Mouse (Mus musculus): ENCODE measurements around the gene Fam172a. TPM values are rescaled to one million over a fixed set of nuclear protein-coding genes. Genes with fewer than 3 reads are reported as not detected.

Fam172a gene
- polyA plus RNA-seq, 1 experiment from 2014 or later: 20.3 TPM

DNA sequence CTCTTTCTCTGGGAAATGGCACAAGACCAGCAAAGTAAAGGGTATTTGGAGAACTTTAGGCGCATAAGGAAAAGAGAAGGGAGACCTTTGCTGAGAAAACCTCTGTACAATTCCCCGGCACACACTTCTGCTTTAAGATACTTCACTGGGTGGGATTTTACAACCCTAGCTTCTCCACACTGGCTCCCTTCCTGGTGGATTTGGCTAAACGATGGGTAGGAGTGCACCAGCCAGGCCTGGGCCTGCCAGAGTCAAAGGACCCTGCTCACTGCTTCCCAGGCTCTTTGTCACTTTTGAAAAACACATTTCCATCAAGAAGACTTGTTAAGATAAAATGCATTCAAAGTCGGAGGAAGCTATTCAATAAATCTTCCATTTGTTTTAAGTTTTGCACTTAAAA, 491.4 kb downstream of the Fam172a start:
- Histone ChIP-seq H3K4me1 (ENCODE audit: control insufficient read depth, insufficient read depth, low read length) (peaks cover 8% of the 10 kb centered on the region; the same call in 1 of the 2 replicates), H3K27me3 (replicated peaks; ENCODE audit: control insufficient read depth, insufficient read depth, low read length) (peaks cover 45% of the 10 kb centered on the region), H3K9ac (ENCODE audit: low read depth, low read length) (no peak overlapping the region), H3K4me3 (ENCODE audit: low read length) (no peak overlapping the region), H3K27ac (ENCODE audit: low read length) (no peak overlapping the region), H3K9me3 (ENCODE audit: control insufficient read depth, low read length) (no peaks in the 10 kb centered on the region), H3K36me3 (ENCODE audit: control insufficient read depth, insufficient read depth, low read length) (no peaks in the 10 kb centered on the region), H3K4me2 (ENCODE audit: low read depth, low read length) (no peak overlapping the region)
- 45% methylated on average over 4 of the region's 4 CpGs for WGBS
- no peak for ATAC-seq

DNA sequence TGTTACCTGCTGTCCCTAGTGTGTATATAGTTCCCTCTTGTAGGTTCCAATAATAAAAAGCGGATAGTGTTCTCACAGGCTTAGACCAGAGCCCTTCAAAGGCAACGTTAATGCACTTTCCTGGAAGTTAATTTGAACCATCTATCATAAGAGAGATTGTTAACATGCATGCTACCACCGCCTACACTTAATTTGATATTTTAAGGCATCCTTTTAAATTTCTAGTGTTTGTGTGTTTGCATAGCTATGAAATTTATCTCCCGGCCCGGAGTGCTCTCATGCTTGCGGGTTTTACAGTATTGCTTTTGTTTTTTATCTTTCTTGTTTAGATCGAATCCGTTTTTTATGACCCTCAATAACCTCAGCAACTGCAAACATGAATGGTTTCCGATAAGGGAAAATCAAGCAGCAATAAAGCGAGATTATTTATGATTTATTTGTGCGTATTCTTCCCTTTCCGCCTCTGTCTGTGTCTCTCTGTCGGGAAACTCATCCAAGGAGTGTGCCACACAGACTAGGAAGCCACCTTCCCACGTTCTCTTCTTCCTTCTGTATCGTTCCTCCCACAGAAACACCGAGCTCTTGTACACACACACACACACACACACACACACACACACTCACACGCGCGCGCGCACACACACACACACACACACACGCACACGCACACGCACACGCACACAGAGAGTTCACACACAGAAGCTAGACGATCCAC, 492.5 kb downstream of the Fam172a start:
- peak overlapping the region; percentile 33 for H3K4me3 ChIP-seq (ENCODE audit: low read length)
- ATAC-seq: no peak
- H3K9ac ChIP-seq (ENCODE audit: low read depth, low read length): no peak overlapping the region
- H3K4me1 ChIP-seq (ENCODE audit: control insufficient read depth, insufficient read depth, low read length): peaks cover 10% of the 10 kb centered on the region; the same call in 1 of the 2 replicates
- H3K9me3 ChIP-seq (ENCODE audit: control insufficient read depth, low read length): no peaks in the 10 kb centered on the region
- peaks cover 40% of the 10 kb centered on the region for H3K27me3 ChIP-seq (replicated peaks; ENCODE audit: control insufficient read depth, insufficient read depth, low read length)
- peak overlapping the region; percentile 53 for H3K4me2 ChIP-seq (ENCODE audit: low read depth, low read length)
- H3K27ac ChIP-seq (ENCODE audit: low read length): no peak overlapping the region
- H3K36me3 ChIP-seq (ENCODE audit: control insufficient read depth, insufficient read depth, low read length): no peaks in the 10 kb centered on the region
- 24% methylated on average over 26 of the region's 26 CpGs for WGBS

DNA sequence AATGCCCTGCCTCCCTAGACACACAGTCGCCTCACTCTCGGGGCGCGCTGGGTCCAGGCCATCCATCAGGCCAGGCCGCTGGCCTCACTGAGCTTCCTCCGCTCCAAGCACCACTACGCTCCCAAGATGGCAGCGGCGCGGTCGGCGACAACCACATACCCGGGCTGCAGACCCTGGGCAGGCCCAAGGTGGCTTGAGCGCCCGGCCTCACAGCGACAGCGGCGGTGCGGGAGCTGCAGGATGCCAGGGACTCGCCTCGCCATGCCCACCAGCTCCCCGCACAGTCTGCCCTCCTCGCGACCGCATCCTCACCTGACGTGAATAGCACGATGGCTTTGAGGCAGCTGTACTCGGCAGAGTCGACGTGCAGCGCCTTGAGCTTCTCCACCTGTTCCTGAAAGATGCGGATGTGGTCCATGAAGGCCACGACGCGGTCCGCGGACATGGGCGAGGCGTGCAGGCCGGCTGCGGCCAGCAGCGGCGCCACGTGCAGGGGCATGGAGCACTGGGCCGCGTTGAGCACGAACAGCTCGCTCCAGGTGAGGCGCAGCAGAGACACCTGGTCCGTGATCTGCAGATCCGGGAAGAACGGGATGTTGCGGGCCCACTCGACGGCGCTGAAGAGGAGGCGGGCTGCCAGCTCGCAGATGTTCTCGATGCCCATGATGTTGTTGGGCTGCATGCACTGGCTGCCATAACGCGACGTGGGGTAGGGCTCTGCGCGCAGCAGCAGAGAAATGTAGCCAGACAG, 493.2 kb downstream of the Fam172a start:
- Histone ChIP-seq H3K27me3 (replicated peaks; ENCODE audit: control insufficient read depth, insufficient read depth, low read length) (peaks cover 37% of the 10 kb centered on the region), H3K27ac (ENCODE audit: low read length) (no peak overlapping the region)

DNA sequence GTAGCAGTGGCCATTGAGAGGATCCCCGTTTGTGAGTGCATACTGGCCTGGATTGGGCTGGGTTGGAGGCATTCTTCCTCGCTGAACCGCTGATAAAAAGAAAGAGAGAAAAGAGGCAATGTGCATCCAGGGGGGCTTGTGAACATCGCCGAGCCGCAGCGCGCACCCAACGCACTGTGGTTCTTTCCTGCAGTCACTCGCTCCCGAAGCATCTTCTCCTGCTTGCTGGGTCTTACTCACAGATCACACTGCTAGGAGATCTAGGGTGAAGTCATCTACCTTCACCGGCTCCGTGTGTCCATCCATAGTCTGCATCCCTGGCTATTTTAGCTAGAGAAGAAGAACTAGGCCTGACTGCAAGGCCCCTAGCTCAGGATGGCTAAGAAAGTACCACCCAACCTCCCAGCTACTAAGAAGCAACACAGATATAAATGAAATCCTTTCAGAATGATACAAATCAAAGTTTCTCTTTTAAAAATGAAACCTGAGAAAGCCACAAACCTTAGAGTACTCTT, 493.8 kb downstream of the Fam172a start:
- H3K4me2 ChIP-seq (ENCODE audit: low read depth, low read length): peak overlapping the region; percentile 53; the same call in 1 of the 2 replicates
- H3K9me3 ChIP-seq (ENCODE audit: control insufficient read depth, low read length): no peaks in the 10 kb centered on the region
- peak overlapping the region; percentile 33; the same call in 1 of the 2 replicates for H3K4me3 ChIP-seq (ENCODE audit: low read length)
- H3K27ac ChIP-seq (ENCODE audit: low read length): no peak overlapping the region
- ATAC-seq: no peak
- H3K9ac ChIP-seq (ENCODE audit: low read depth, low read length): no peak overlapping the region
- 34% methylated on average over 13 of the region's 13 CpGs for WGBS
- peaks cover 41% of the 10 kb centered on the region for H3K27me3 ChIP-seq (replicated peaks; ENCODE audit: control insufficient read depth, insufficient read depth, low read length)
- no peaks in the 10 kb centered on the region for H3K36me3 ChIP-seq (ENCODE audit: control insufficient read depth, insufficient read depth, low read length)
- peaks cover 10% of the 10 kb centered on the region; the same call in 1 of the 2 replicates for H3K4me1 ChIP-seq (ENCODE audit: control insufficient read depth, insufficient read depth, low read length)

More for the DNA sequence above, 493.2 kb downstream of the Fam172a start:
- WGBS: 13% methylated on average over 64 of the region's 64 CpGs
- no peaks in the 10 kb centered on the region for H3K36me3 ChIP-seq (ENCODE audit: control insufficient read depth, insufficient read depth, low read length)
- peak overlapping the region; percentile 53 for H3K4me2 ChIP-seq (ENCODE audit: low read depth, low read length)
- H3K4me3 ChIP-seq (ENCODE audit: low read length): peak overlapping the region; percentile 33
- ATAC-seq: no peak; the same call in 1 of the 2 replicates
- peaks cover 10% of the 10 kb centered on the region; the same call in 1 of the 2 replicates for H3K4me1 ChIP-seq (ENCODE audit: control insufficient read depth, insufficient read depth, low read length)
- H3K9ac ChIP-seq (ENCODE audit: low read depth, low read length): no peak overlapping the region
- no peaks in the 10 kb centered on the region for H3K9me3 ChIP-seq (ENCODE audit: control insufficient read depth, low read length)

DNA sequence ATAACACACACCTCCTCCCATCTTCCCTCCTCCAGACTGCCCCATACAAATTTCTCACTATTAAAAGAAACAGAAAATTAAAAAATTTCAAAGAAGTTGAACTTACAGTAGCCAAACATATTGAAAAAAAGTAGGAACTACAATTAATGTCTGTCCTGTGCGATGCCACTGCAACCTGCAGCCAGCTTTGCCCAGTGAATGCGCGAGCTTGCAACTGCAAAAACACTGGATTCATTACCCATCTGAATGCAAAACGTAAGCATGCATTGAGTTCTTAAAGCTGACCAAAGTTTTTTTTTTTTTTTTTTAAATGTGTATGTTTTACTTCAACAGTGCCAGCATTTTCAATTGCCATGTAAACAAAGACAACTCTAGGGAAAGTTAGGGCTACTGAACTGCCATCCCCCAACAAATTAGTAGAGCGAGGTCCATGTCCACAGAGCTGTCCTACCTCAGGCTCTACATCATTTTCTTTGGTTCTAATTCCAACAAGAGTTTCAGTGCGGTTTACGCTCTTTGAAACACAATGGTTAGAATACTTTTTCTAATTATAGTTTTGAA, 494.5 kb downstream of the Fam172a start:
- Histone ChIP-seq H3K36me3 (ENCODE audit: control insufficient read depth, insufficient read depth, low read length) (no peaks in the 10 kb centered on the region), H3K9ac (ENCODE audit: low read depth, low read length) (no peak overlapping the region), H3K4me2 (ENCODE audit: low read depth, low read length) (no peak overlapping the region), H3K4me3 (ENCODE audit: low read length) (no peak overlapping the region), H3K9me3 (ENCODE audit: control insufficient read depth, low read length) (no peaks in the 10 kb centered on the region), H3K27ac (ENCODE audit: low read length) (no peak overlapping the region), H3K4me1 (ENCODE audit: control insufficient read depth, insufficient read depth, low read length) (peaks cover 10% of the 10 kb centered on the region; the same call in 1 of the 2 replicates), H3K27me3 (replicated peaks; ENCODE audit: control insufficient read depth, insufficient read depth, low read length) (peaks cover 41% of the 10 kb centered on the region)
- WGBS: 38% methylated on average over 7 of the region's 7 CpGs
- no peak for ATAC-seq

DNA sequence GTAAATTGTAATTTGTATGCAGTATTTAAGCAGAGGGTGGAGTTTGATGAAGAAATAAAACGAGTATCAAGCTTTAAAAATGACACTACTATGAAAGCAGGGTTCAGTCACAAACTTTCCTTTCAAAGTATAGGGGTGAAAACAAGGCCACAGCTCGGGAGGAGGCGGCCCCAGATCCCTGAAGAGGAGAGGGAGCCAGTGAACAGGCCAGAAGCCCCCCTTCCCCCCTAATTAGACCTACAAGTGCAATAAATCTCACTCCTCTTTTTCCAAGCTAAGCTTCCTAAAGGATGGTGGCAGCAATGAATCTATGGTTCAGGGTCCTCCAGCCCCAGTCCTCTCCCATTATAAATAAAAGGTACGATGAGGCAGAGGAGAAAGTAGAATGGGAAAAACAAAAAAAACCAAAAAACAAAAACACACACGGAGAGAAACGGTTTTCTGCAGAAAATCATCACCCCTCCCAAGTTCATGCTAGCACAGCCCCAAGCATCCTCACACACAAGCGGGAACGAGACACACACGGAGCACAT, 495.5 kb downstream of the Fam172a start:
- Histone ChIP-seq H3K4me2 (ENCODE audit: low read depth, low read length) (peak overlapping the region; percentile 91), H3K9me3 (ENCODE audit: control insufficient read depth, low read length) (no peaks in the 10 kb centered on the region), H3K27ac (ENCODE audit: low read length) (no peak overlapping the region), H3K27me3 (replicated peaks; ENCODE audit: control insufficient read depth, insufficient read depth, low read length) (peaks cover 41% of the 10 kb centered on the region), H3K36me3 (ENCODE audit: control insufficient read depth, insufficient read depth, low read length) (no peaks in the 10 kb centered on the region), H3K9ac (ENCODE audit: low read depth, low read length) (peak overlapping the region; percentile 77), H3K4me3 (ENCODE audit: low read length) (peak overlapping the region; percentile 69), H3K4me1 (ENCODE audit: control insufficient read depth, insufficient read depth, low read length) (peaks cover 10% of the 10 kb centered on the region)
- WGBS: 2% methylated on average over 9 of the region's 9 CpGs
- no peak for ATAC-seq

DNA sequence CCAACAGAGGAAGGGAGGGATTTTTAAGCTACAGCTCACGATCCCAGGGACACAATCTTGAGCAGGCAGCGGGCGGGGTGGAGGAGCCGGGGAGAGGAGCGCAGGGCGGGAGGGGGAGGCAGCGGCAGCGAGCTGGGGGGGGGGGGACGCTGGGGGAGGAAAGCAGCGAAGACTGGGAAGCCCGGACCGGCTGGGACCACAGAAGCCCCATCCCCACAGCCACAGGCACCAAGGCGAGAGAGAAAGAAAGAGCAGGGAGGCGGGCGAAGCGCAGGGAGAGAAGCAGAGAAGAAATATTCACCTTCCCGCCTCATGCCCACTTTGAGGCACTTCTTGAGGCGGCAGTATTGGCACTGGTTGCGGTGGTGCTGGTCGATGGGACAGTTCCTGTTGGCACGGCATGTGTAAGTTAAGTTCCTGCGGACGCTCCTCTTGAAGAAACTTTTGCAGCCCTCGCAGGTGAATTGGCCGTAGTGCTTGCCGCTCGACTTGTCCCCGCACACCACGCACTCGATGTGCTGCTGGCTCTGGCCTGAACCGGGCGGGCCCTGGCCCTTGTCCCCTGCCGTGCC, 496.1 kb downstream of the Fam172a start:
- Histone ChIP-seq H3K9ac (ENCODE audit: low read depth, low read length) (peak overlapping the region; percentile 77), H3K9me3 (ENCODE audit: control insufficient read depth, low read length) (no peaks in the 10 kb centered on the region), H3K4me2 (ENCODE audit: low read depth, low read length) (peak overlapping the region; percentile 91), H3K4me1 (ENCODE audit: control insufficient read depth, insufficient read depth, low read length) (peaks cover 10% of the 10 kb centered on the region), H3K27ac (ENCODE audit: low read length) (peak overlapping the region; percentile 77), H3K27me3 (replicated peaks; ENCODE audit: control insufficient read depth, insufficient read depth, low read length) (peaks cover 37% of the 10 kb centered on the region), H3K36me3 (ENCODE audit: control insufficient read depth, insufficient read depth, low read length) (no peaks in the 10 kb centered on the region), H3K4me3 (ENCODE audit: low read length) (peak overlapping the region; percentile 69)
- under 1% methylated on average over 31 of the region's 33 CpGs for WGBS
- peak; percentile 21 for ATAC-seq

DNA sequence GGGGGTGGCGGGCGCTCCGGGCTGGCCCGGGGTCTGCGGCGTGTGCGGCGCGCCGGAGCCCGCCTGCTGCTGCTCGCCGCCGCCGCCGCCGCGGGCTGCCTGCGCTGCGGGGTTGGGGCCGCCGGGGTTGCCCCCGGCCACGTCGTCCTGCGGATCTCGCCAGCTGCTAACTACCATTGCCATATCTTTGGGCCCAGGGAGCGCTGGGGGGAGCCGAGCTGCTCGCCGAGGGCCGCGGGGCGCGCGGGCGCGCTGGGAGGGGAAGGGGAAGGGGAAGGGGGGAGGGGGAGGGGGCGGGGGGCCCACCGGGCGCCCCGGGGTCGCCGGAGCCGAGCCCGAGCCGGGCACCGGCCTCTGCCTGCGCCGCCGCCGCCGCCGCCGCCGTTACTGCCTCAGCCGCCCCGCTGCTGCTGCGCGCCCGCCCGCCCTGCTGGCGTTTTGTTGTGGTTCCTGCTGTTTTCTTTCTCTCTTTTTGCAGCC, 496.6 kb downstream of the Fam172a start:
- Histone ChIP-seq H3K9me3 (ENCODE audit: control insufficient read depth, low read length) (no peaks in the 10 kb centered on the region), H3K9ac (ENCODE audit: low read depth, low read length) (peak overlapping the region; percentile 77), H3K27ac (ENCODE audit: low read length) (peak overlapping the region; percentile 77), H3K36me3 (ENCODE audit: control insufficient read depth, insufficient read depth, low read length) (no peaks in the 10 kb centered on the region), H3K4me2 (ENCODE audit: low read depth, low read length) (peak overlapping the region; percentile 91), H3K4me1 (ENCODE audit: control insufficient read depth, insufficient read depth, low read length) (peaks cover 10% of the 10 kb centered on the region), H3K27me3 (replicated peaks; ENCODE audit: control insufficient read depth, insufficient read depth, low read length) (peaks cover 36% of the 10 kb centered on the region), H3K4me3 (ENCODE audit: low read length) (peak overlapping the region; percentile 69)
- peak; percentile 16; the same call in 1 of the 2 replicates for ATAC-seq
- WGBS: 0% methylated on average over 31 of the region's 63 CpGs
